Mouse (Mus musculus) forebrain, embryonic 16.5 days (tissue): ENCODE data around the gene Lrrfip2. TPM values are rescaled to one million over a fixed set of nuclear protein-coding genes. Genes with fewer than 3 reads are reported as not detected.

Source experiments
- ATAC-seq: fragments of 200-750 bp; cut with Nextera tagmentation; 2 replicates; pipeline ENCODE4 v1.8.0; 2017; ENCODE audit warnings: mild to moderate bottlenecking, moderate library complexity
- H3K27ac ChIP-seq: fragments of 300-500 bp; sonication (generic); 2 replicates; pipeline ENCODE4 v1.5.1; 2014; ENCODE audit warnings: low read length, control low read depth
- H3K27me3 ChIP-seq: fragments of 300-500 bp; sonication (generic); replicated peaks from 2 replicates; pipeline ENCODE4 v1.6.1; 2014; ENCODE audit warnings: low read length; ENCODE audit not compliant: control insufficient read depth, insufficient read depth
- H3K36me3 ChIP-seq: fragments of 300-500 bp; sonication (generic); 2 replicates; pipeline ENCODE4 v1.6.1; 2014; ENCODE audit not compliant: control insufficient read depth, insufficient read depth
- H3K4me1 ChIP-seq: fragments of 300-500 bp; sonication (generic); replicated peaks from 2 replicates; pipeline ENCODE4 v1.6.1; 2014; ENCODE audit warnings: low read length; ENCODE audit not compliant: control insufficient read depth, insufficient read depth
- H3K4me2 ChIP-seq: fragments of 300-500 bp; sonication (generic); 2 replicates; pipeline ENCODE4 v1.6.1; 2014; ENCODE audit warnings: mild to moderate bottlenecking, low read length, control low read depth
- H3K4me3 ChIP-seq: fragments of 300-500 bp; sonication (generic); replicated peaks from 2 replicates; pipeline ENCODE4 v1.5.1; 2014; ENCODE audit warnings: mild to moderate bottlenecking, low read length, control low read depth
- H3K9ac ChIP-seq: fragments of 300-500 bp; sonication (generic); replicated peaks from 2 replicates; pipeline ENCODE4 v1.6.1; 2014; ENCODE audit warnings: low read depth, low read length, control low read depth
- H3K9me3 ChIP-seq: fragments of 300-500 bp; sonication (generic); 2 replicates; pipeline ENCODE4 v1.6.1; 2016; ENCODE audit warnings: low read length; ENCODE audit not compliant: control insufficient read depth
- WGBS: fragments of 180-500 bp; shearing (Covaris S2); extraction: QIAGEN DNeasy Blood & Tissue Kit; methylation state at CpG from one replicate; pipeline ENCODE4 v1.1.7; 2014; 5-methylcytosine and 5-hydroxymethylcytosine counted together
- polyA plus RNA-seq: library from polyadenylated mRNA; unstranded; fragments of >200 nt; fragmentation: Nextera tagmentation; extraction: Ambion mirVana; gene quantifications from 2 replicates; pipeline ENCODE4 v1.2.1, GENCODE M21; 2015

Gene Lrrfip2
- polyA plus RNA-seq, 1 experiment from 2014 or later = 43.2 TPM

- no peak overlapping the region for H3K4me3 ChIP-seq
- no peak overlapping the region for H3K4me2 ChIP-seq
- ATAC-seq = no peak
- H3K27me3 ChIP-seq = no peaks in the 10 kb centered on the region
- H3K9me3 ChIP-seq = no peaks in the 10 kb centered on the region
- no peak overlapping the region for H3K27ac ChIP-seq
- H3K9ac ChIP-seq = no peak overlapping the region
- H3K4me1 ChIP-seq = peaks cover 1% of the 10 kb centered on the region; the same call in 1 of the 2 replicates
- H3K36me3 ChIP-seq = no peaks in the 10 kb centered on the region
- WGBS = 83% methylated on average over 4 of the region's 4 CpGs
Measured at GRCm38 (mm10) chr9:111124440-111124839, 7.0 kb downstream of the Lrrfip2 start.

DNA sequence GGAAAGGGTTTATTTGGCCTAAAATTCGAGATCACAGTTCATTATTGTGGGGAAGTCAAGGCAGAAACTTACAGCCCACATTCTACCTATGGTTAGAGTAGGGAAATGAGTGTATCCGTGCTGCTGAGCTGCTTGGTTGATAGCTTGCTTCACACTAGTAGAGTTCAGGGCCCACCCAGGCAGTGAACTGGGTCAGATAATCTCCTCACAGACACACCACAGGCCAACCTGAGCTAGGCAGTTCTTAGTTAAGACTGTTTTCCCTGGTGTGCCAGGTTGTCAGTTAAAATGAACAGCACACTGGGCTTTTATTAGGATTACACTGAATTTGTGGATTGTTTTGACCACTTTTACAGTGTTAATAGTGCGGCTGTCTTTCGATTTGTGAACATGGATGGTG, 9.3 kb downstream of the Lrrfip2 start:
- Histone ChIP-seq H3K4me1 (no peaks in the 10 kb centered on the region), H3K9ac (no peak overlapping the region), H3K9me3 (no peaks in the 10 kb centered on the region), H3K4me2 (no peak overlapping the region), H3K4me3 (no peak overlapping the region), H3K27ac (no peak overlapping the region), H3K27me3 (no peaks in the 10 kb centered on the region), H3K36me3 (no peaks in the 10 kb centered on the region)
- ATAC-seq = no peak
- WGBS = 85% methylated on average over 4 of the region's 4 CpGs

GRCm38 (mm10) chr9:111127749-111128148, 10.4 kb downstream of the Lrrfip2 start:
- H3K27me3 ChIP-seq = no peaks in the 10 kb centered on the region
- WGBS = 87% methylated on average over 4 of the region's 4 CpGs
- no peak for ATAC-seq
- no peak overlapping the region for H3K27ac ChIP-seq
- no peak overlapping the region for H3K9ac ChIP-seq
- H3K36me3 ChIP-seq = no peaks in the 10 kb centered on the region
- H3K4me1 ChIP-seq = no peaks in the 10 kb centered on the region
- H3K4me3 ChIP-seq = no peak overlapping the region
- no peaks in the 10 kb centered on the region for H3K9me3 ChIP-seq
- H3K4me2 ChIP-seq = no peak overlapping the region

GRCm38 (mm10) chr9:111130126-111130525, 12.7 kb downstream of the Lrrfip2 start:
- Histone ChIP-seq H3K36me3 (no peaks in the 10 kb centered on the region), H3K4me1 (no peaks in the 10 kb centered on the region), H3K4me3 (no peak overlapping the region), H3K27me3 (no peaks in the 10 kb centered on the region), H3K9me3 (no peaks in the 10 kb centered on the region), H3K27ac (no peak overlapping the region), H3K4me2 (no peak overlapping the region), H3K9ac (no peak overlapping the region)
- ATAC-seq = no peak
- WGBS = 87% methylated on average over 2 of the region's 2 CpGs

DNA sequence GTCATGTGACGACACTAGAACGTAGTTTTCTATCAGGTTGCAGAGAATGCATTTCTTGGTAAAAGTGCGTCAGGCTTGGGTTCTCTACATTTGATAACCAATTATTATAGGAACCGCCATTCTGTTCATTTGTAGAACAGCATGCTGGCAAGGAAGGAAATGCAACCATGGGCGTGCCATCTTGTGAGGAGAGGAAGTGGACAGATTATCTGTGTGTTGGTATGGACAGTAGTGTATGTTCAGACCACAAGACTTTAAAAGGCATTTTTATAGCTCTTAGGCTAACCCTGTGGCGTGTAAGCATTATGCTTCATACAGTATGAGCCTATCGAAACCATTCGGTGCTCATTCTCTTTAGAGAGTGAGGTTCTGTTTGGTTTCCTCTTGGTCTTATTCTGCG, 20.8 kb downstream of the Lrrfip2 start:
- no peaks in the 10 kb centered on the region for H3K27me3 ChIP-seq
- no peak overlapping the region for H3K27ac ChIP-seq
- H3K9me3 ChIP-seq = no peaks in the 10 kb centered on the region
- no peak overlapping the region for H3K9ac ChIP-seq
- no peaks in the 10 kb centered on the region for H3K36me3 ChIP-seq
- ATAC-seq = no peak
- H3K4me2 ChIP-seq = no peak overlapping the region
- WGBS = 99% methylated on average over 9 of the region's 9 CpGs
- H3K4me3 ChIP-seq = no peak overlapping the region
- H3K4me1 ChIP-seq = no peaks in the 10 kb centered on the region

GRCm38 (mm10) chr9:111142721-111143120, 25.3 kb downstream of the Lrrfip2 start:
- WGBS = 94% methylated on average over 6 of the region's 6 CpGs
- H3K4me1 ChIP-seq = no peaks in the 10 kb centered on the region
- no peak overlapping the region for H3K9ac ChIP-seq
- no peak overlapping the region for H3K4me2 ChIP-seq
- H3K27me3 ChIP-seq = no peaks in the 10 kb centered on the region
- H3K4me3 ChIP-seq = no peak overlapping the region
- H3K36me3 ChIP-seq = no peaks in the 10 kb centered on the region
- no peak for ATAC-seq
- no peaks in the 10 kb centered on the region for H3K9me3 ChIP-seq
- no peak overlapping the region for H3K27ac ChIP-seq

DNA sequence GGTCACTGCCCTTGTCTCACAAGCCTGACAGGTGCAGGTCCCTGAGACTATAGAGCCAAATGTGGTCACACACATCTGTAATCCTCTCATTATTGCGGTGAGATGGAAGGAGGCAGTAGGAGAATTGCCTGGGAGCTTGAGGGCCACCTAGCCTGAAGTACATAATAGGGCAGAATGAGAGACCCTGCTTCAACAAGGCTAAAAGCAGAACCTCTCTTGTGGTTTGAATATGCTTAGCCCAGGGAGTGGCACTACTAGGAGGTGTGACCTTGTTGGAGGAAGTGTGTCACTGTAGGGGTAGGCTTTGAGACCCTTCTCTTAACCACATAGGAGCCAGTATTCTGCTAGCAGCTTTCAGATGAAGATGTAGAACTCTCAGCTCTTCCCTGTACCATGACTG, 26.0 kb downstream of the Lrrfip2 start:
- Histone ChIP-seq H3K9me3 (no peaks in the 10 kb centered on the region), H3K27me3 (no peaks in the 10 kb centered on the region), H3K36me3 (no peaks in the 10 kb centered on the region), H3K4me2 (no peak overlapping the region), H3K27ac (no peak overlapping the region), H3K9ac (no peak overlapping the region), H3K4me1 (no peaks in the 10 kb centered on the region), H3K4me3 (no peak overlapping the region)
- 100% methylated on average over 1 of the region's 1 CpGs for WGBS
- ATAC-seq = no peak

GRCm38 (mm10) chr9:111144711-111145110, 27.3 kb downstream of the Lrrfip2 start:
- no peaks in the 10 kb centered on the region for H3K9me3 ChIP-seq
- no peak for ATAC-seq

DNA sequence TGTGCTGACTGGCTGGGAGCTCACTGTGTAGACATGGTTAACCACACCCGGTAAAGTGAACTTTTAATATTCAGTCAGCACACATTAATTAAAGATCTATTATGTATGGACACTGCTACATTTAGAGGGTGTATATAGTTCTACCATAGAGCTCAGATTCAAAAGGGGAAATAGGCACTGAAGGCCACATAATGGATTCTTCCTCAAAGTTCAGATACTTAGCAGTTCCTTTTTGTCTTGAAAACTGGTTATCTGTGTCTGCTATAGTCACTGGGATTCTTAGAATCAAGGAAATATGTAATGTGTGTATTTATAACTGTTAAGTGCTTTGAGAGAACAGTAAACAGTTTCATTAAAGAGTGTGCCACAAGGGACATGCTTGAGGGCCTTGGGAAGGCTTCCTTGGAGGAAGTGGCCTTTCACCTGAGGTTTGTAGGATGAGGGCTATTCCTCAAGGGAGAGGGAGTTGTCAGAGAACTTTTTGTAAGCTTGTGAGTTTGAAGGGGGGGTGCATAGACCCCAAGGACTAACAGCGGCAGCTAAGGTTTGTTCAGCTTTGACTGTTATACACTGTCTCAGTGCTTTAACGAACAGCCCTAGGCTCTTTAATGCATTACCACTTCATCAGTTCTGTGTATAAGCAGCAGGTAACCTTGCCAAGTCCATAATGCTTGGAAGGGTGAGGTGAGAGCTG, 28.3 kb downstream of the Lrrfip2 start:
- no peaks in the 10 kb centered on the region for H3K27me3 ChIP-seq
- H3K9ac ChIP-seq = no peak overlapping the region
- H3K4me3 ChIP-seq = no peak overlapping the region
- no peaks in the 10 kb centered on the region for H3K4me1 ChIP-seq
- H3K9me3 ChIP-seq = no peaks in the 10 kb centered on the region
- WGBS = 84% methylated on average over 3 of the region's 3 CpGs
- no peak overlapping the region for H3K4me2 ChIP-seq
- H3K36me3 ChIP-seq = no peaks in the 10 kb centered on the region
- no peak overlapping the region for H3K27ac ChIP-seq
- no peak for ATAC-seq

More at GRCm38 (mm10) chr9:111144711-111145110, 27.3 kb downstream of the Lrrfip2 start:
- H3K9ac ChIP-seq = no peak overlapping the region
- H3K27ac ChIP-seq = no peak overlapping the region
- WGBS = 88% methylated on average over 1 of the region's 1 CpGs
- no peaks in the 10 kb centered on the region for H3K36me3 ChIP-seq
- no peaks in the 10 kb centered on the region for H3K27me3 ChIP-seq
- H3K4me1 ChIP-seq = no peaks in the 10 kb centered on the region
- no peak overlapping the region for H3K4me3 ChIP-seq
- H3K4me2 ChIP-seq = no peak overlapping the region
